Mouse (Mus musculus): ENCODE data around the gene Eif4g3. TPM values are rescaled to one million over a fixed set of nuclear protein-coding genes. Genes with fewer than 3 reads are reported as not detected.
A peak's percentile ranks its signal among the peaks of the same experiment; 100 is the strongest.

Gene Eif4g3
- total RNA-seq, 1 experiment from 2014 or later = 41.2 TPM

DNA sequence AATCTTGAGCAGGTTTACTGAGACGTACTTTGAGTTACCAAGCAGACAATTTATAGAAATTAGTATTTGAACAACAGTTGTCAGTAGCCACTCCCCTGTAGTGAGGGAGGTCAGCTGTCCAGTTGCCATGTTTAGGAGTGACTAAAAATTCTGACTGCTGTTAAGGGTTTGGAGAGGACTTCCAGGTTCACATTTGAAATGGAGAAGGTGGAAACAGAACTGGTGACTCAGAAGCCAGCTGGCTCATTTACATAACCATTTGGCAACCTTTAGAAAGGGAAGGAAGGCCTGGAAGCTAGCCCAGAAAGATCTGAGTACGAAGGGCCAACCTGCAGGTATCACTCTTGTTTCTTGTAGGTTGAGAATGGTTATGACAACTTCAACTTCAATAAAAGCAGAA lies 75.8 kb downstream of the Eif4g3 start:
- ATAC-seq (replicated peaks in 1 of 2; ENCODE audit: insufficient read depth in 1 of 2, low FRiP score in 2 of 2, low TSS enrichment in 1 of 2, low read depth in 1 of 2, poor library complexity in 2 of 2, severe bottlenecking in 2 of 2) = peak; percentile 48 to 50; a peak in 3 of 4 replicates

DNA sequence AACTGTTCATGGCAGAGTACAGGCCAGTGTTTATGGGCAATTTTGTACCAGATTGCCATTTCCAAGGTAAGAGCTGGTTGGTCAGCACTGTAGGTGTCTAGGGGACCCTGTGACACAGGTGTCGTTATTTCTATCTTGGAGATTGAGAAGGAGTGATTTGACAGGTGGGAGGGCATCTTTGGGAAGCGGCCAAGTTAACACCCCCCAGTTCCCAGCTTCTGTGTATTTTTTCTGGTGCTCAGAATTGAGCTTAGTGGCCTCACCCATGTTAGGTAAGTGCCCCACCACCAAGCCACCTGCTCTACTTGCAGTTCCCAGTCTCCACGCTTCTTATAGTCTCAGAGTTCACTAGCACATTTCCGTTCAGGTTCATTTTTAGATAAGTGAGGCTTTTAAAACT lies 76.5 kb downstream of the Eif4g3 start:
- no peak for ATAC-seq (replicated peaks in 1 of 2; ENCODE audit: insufficient read depth in 1 of 2, low FRiP score in 2 of 2, low TSS enrichment in 1 of 2, low read depth in 1 of 2, poor library complexity in 2 of 2, severe bottlenecking in 2 of 2)

DNA sequence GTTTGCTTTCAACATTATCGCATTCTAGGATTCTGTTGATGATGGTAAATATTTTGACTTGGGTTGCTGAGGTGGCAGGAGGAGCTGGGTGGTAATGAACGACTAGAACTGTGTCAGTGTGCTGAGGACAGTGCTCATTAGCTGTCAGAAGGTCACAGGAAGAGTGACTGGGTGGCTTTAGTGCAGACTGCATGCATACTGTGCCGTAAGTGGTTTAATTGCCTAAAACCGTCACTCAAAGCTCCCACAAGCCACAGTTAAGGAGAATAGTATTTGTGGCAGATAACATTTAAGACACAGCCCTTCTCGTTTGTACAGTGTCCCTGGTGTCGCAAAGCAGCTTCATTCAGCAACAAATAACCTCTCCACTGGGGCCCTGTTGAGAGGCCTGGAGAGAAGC lies 78.7 kb downstream of the Eif4g3 start:
- no peak for ATAC-seq (replicated peaks in 1 of 2; ENCODE audit: insufficient read depth in 1 of 2, low FRiP score in 2 of 2, low TSS enrichment in 1 of 2, low read depth in 1 of 2, poor library complexity in 2 of 2, severe bottlenecking in 2 of 2)

DNA sequence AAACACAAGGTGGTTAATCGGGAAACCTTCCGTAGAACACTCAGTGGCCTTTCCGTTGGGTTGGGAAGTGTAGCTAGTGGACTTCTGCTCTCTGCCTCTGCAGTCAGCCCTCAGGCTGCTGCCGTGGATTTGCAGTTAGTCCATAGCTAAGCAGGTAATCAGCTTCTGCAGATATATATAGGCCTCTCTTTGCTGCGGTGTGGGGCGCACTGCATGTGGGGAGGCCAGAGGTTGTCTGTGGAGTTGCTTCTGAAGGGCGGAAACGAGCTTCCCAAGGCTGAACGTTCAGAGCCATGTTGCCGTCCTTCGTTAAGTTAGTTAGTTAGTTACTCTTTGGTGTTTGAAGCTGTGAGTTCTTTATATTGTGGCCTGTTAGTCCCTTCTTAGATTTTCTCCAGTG lies 80.3 kb downstream of the Eif4g3 start:
- no peak for ATAC-seq (replicated peaks in 1 of 2; ENCODE audit: insufficient read depth in 1 of 2, low FRiP score in 2 of 2, low TSS enrichment in 1 of 2, low read depth in 1 of 2, poor library complexity in 2 of 2, severe bottlenecking in 2 of 2)

DNA sequence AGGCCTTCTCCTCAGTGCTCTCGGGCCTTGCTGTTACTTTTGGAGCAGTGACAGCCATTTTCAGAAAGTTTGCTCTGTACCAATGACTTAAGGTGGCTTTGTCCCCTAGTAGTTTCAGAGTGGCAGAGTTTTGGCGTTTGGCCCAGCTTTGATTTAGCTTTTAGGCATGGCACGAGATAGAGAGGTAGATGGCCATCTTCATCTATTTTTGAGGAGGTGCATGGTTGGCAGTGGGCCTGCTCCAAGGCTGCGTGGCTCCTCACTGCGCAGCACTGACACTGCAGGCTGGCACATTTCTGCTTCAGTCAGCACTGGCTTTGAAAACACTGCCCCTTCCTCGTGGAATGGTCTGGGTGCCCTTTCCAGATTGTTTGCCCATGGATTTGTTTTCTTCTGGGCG lies 80.7 kb downstream of the Eif4g3 start:
- ATAC-seq (replicated peaks in 1 of 2; ENCODE audit: insufficient read depth in 1 of 2, low FRiP score in 2 of 2, low TSS enrichment in 1 of 2, low read depth in 1 of 2, poor library complexity in 2 of 2, severe bottlenecking in 2 of 2) = no peak

DNA sequence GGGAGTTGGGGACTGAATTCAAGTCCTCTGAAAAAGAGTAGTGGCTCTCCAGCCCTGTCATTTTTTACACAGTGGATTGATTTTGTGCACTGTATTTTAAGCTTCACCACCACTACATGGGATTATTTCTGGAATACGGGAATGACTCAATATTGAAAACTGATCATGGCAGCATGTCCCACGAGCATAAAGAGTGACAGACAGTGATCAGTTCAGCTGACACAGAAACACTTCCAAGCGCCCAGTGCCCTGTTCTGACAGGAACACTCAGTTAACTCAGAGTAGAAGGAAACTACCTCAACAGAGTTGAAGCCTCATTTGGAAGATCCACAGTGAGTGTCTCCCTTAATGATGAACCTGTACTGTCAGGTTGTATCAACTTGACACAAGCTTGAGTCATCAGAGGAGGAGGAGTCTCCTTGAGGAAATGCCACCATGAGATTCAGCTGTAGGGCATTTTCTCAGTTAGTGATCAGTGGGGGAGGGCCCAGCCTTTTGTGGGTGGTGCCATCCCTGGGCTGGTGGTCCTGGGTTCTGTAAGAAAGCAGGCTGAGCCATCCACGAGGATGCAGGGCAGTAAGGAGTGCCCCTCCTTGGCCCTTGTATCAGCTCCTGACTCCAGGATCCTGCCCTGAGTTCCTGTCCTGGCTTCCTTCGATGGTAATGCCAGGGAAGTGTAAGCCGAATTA lies 82.2 kb downstream of the Eif4g3 start:
- ATAC-seq (replicated peaks in 1 of 2; ENCODE audit: insufficient read depth in 1 of 2, low FRiP score in 2 of 2, low TSS enrichment in 1 of 2, low read depth in 1 of 2, poor library complexity in 2 of 2, severe bottlenecking in 2 of 2) = no peak

DNA sequence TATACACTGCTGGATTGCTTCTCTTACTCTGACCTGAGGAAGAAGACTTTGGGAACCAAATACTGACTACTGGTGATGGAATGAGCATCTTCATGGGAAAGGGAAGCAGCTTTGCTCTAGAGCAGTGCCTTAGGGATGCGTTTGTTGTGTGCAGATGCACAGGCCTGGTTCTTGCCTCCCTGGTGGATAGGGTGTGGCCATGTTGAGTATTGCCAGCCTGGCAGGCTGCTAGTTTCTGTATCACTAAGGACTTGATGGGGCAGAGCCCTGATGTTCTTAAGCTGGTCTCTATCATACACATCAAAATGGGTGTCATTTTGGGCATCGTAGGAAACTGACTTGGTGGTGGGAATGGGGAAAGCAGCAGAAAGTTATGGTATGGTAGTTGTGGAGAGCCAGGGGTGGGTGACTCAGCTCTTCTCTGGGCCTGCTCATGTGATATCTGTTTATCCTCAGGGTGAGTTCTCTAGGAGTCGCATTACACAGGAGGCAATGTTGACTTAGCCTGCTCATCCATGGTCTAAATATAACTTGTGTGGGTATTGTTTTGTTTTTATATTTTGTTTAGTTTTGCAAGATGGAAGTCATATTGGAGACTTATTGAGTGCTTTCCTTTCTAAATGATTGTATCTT lies 85.0 kb downstream of the Eif4g3 start:
- ATAC-seq (replicated peaks in 1 of 2; ENCODE audit: insufficient read depth in 1 of 2, low FRiP score in 2 of 2, low TSS enrichment in 1 of 2, low read depth in 1 of 2, poor library complexity in 2 of 2, severe bottlenecking in 2 of 2) = no peak

DNA sequence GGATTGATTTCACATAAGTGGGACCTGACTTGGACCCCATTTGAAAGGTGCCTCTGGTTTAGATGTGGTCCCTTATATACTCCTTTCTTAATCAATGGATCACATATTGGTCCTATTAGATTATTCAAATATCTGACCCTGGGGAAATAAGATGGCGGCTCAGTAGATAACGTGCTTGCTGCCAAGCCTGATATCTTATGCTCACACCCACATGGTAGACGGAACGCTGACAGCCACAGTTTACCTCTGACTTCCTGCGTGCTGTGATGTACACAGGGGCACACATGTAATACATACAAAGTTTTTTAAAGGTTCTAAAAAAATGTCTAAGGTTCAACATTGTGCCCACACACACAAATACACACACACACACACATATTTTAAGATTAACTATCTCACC lies 86.4 kb downstream of the Eif4g3 start:
- no peak for ATAC-seq (replicated peaks in 1 of 2; ENCODE audit: insufficient read depth in 1 of 2, low FRiP score in 2 of 2, low TSS enrichment in 1 of 2, low read depth in 1 of 2, poor library complexity in 2 of 2, severe bottlenecking in 2 of 2)

DNA sequence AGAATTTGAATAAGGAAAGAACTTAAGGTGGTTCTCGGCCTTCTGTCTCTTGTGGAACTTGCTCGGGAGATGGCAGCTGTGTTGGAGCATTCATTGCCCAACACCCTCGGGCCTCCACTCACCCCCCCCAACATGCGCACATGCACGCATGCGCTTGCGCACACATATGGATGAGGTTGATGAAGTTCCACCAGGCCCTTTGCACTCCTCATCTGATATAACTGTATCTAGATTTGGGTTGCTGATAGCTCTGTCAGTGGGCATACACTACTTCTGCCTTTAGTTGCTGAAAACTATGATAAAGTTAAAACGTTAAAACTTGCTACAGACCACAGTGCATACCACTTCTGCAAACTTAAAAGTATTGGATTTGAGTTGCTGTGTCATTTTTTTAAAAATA lies 89.6 kb downstream of the Eif4g3 start:
- 0 out of 4 replicates have a peak, but pooled peaks of 1 of the 2 experiments have one; percentile 28 for ATAC-seq (replicated peaks in 1 of 2; ENCODE audit: insufficient read depth in 1 of 2, low FRiP score in 2 of 2, low TSS enrichment in 1 of 2, low read depth in 1 of 2, poor library complexity in 2 of 2, severe bottlenecking in 2 of 2)

DNA sequence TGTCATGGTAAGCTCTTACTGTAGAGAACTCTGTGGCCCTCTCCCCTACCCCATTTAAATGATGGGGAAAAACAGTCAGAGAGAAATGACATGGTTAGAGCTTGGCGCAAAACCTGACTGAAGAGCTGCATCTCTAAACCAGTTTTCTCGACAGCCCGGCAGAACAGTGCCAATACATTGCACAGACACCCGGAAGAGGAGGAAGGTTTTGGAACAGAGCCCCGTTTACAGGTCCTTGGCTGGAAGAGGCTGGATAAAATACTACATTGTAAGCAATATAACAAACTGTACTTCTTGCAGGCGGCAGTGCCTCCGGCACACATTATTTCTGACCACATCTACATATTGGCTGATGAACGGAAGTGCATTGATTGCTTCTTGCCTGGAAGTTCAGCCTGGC lies 91.3 kb downstream of the Eif4g3 start:
- no peak for ATAC-seq (replicated peaks in 1 of 2; ENCODE audit: insufficient read depth in 1 of 2, low FRiP score in 2 of 2, low TSS enrichment in 1 of 2, low read depth in 1 of 2, poor library complexity in 2 of 2, severe bottlenecking in 2 of 2)

DNA sequence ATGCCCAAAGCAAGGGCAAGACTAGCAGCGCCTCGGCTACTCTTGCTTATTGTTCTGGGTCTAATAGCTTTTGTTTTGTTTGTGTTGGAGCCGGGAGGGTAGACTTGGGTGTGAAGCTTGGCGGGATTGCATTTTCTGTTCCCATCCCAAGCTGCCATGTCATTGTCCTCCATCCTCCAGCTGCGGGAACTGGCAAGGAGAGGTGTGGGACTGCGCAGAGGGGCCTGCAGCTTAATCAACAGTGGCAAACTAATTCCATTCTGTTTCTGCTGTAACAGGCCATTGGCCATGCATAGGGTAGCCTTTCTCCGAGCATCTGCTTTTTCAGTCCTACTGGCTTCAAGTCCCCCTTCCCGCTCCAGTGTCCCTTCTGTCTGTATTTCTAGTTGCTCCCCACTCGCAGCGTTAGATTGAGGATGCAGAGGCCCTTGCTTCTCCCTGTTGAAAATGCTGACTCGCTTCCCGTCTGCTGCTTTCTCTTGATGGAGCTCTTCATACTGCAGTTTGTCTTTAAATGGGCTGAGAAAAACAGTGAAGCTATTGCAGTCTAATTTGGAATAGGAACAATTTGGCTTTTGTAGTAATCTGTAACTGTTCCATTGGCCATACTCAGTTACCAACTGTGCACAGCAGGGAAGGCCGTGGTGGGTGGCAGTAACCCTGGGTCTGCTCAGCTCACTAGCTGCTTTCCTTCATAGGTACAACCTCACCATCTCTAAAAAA lies 92.2 kb downstream of the Eif4g3 start:
- no peak for ATAC-seq (replicated peaks in 1 of 2; ENCODE audit: insufficient read depth in 1 of 2, low FRiP score in 2 of 2, low TSS enrichment in 1 of 2, low read depth in 1 of 2, poor library complexity in 2 of 2, severe bottlenecking in 2 of 2)

DNA sequence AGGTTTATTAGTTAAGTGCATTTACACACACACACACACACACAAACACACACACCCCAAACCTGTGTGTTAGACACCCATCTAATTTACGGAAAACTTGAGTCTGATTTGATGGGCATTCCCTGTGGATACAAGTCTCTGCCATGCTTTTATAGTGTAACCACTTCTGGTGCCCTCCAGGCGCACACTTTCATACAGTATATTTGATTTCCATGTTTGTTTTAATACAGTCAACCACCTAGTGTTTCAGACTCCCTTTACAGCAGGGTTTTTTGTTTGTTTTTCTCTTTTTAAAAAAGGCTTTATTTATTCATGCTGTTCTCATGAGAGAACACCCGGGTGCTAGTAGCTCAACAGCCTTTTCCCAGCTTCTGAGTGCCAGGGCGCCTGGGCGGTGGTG lies 94.1 kb downstream of the Eif4g3 start:
- ATAC-seq (replicated peaks in 1 of 2; ENCODE audit: insufficient read depth in 1 of 2, low FRiP score in 2 of 2, low TSS enrichment in 1 of 2, low read depth in 1 of 2, poor library complexity in 2 of 2, severe bottlenecking in 2 of 2) = no peak

DNA sequence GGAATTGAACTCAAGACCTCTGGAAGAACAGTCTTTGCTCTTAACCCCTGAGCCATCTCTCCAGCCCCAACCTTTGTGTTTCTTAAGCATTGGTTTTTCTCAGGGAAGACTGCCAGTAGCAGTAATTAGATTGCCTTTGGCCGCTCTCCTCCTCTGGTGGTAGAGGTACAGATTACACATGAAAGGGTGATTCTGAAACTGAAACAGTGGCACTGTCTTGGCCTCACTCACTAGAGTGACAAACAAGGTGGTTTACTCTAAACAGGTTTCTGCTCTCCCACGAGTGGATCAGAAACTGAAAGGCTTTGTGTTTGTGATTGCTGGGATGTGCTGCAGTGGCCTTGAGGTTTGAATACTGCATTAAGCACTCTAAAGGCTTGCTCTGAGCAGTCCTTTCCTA lies 96.7 kb downstream of the Eif4g3 start:
- no peak for ATAC-seq (replicated peaks in 1 of 2; ENCODE audit: insufficient read depth in 1 of 2, low FRiP score in 2 of 2, low TSS enrichment in 1 of 2, low read depth in 1 of 2, poor library complexity in 2 of 2, severe bottlenecking in 2 of 2)

DNA sequence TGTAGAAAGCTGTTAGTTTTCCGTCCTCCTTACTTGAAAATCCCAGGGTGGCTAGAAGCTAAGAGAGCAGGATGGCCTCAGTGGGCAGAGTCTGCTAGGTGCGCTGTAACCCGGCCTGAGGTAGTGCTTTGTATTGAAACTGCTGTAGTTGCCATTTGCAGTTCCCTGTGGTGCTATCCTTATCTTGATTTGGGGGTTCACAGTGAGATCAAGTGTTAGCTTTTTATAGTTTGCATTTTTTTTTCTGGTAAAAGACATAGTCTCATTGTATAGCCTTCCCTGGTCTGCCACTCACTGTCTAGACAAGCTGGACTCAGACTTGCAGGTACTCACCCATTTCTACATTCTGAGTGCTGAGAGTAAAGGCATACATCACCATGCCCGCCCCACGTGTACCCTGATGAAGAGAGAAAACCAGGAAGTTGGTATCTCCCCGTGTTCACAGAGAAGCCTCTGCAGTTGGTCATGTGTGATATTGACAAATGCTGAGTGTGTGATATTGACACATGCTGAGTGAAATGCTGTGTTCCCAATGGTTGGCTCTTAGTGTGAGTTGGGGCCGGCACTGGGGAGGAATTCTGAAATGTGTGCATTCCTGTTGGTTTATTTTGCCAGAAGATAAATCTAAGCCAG lies 98.9 kb downstream of the Eif4g3 start:
- no peak for ATAC-seq (replicated peaks in 1 of 2; ENCODE audit: insufficient read depth in 1 of 2, low FRiP score in 2 of 2, low TSS enrichment in 1 of 2, low read depth in 1 of 2, poor library complexity in 2 of 2, severe bottlenecking in 2 of 2)

DNA sequence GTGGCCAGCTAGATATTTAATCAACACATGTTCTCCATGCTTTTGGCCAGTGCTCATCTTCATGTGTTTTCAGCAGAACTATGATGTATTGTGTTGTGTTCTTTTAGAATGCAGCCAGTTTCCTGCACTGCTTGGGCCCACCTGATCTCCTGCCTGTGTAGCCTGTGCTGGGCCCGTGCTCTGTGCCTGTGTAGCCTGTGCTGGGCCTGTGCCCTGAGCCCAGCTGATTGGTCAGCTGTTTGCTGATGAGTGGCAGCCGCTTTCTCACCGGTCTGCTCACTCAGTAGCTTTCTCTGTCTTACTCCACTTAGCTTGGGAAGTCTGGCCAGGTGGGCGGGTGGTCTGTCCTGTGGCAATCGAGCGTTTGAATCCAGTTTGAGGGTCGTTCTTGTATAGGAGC lies 107.6 kb downstream of the Eif4g3 start:
- no peak for ATAC-seq (replicated peaks in 1 of 2; ENCODE audit: insufficient read depth in 1 of 2, low FRiP score in 2 of 2, low TSS enrichment in 1 of 2, low read depth in 1 of 2, poor library complexity in 2 of 2, severe bottlenecking in 2 of 2)

DNA sequence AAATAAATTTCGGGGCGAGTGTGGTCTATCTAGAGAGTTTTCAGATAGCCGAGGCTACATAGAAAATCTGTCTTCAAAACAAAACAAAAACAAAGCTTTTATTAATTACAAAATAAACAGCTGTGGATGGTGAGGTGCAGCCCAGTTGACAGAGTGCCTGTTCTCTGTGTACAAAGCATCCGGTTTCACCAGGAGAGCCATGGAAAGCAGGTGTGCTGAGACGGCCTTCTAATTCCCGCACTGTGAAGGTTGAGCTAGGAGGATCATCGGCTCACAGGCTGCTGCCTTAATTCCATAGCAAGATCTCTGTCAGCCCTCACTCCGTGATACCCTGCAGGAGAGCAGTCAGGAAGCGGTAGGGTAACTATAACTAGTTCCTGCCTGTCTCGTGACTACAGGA lies 109.0 kb downstream of the Eif4g3 start:
- no peak for ATAC-seq (replicated peaks in 1 of 2; ENCODE audit: insufficient read depth in 1 of 2, low FRiP score in 2 of 2, low TSS enrichment in 1 of 2, low read depth in 1 of 2, poor library complexity in 2 of 2, severe bottlenecking in 2 of 2)

DNA sequence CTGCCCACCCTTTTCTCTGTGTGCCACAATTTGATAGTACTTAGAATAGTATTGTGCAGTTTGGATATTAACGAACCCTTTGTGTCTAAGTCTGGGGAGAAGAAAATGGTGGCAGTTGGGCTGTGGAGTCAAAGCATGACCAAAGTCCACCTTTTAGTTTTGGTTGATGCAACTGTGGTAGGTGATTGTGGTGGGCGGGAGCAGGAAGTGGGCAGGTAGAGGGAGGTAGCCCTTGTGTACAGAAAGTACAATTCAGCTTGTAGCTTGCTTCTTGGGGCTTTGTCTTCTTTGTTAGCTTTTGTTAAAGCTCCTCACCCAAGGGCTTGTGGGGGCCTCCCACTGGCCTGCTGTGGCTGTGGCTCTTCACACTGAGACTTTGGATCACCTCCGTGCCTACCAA lies 109.6 kb downstream of the Eif4g3 start:
- ATAC-seq (replicated peaks in 1 of 2; ENCODE audit: insufficient read depth in 1 of 2, low FRiP score in 2 of 2, low TSS enrichment in 1 of 2, low read depth in 1 of 2, poor library complexity in 2 of 2, severe bottlenecking in 2 of 2) = no peak

DNA sequence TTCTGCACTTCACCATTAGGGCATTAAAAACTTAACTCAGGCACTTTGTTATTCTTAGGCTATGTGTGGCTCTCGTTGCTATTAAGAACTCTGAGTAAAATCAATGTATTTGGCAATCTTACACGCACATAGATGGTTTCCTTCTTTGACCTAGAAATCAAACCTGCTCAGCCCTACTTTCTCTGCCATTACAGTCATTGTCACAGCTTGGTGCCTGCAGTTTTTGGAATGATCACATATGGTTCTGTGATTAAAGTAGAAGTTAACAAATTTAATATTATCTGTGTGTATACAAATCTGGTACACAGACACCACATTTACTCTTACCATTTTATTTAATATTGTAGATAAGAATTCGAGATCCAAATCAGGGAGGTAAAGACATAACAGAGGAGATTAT lies 112.1 kb downstream of the Eif4g3 start:
- no peak for ATAC-seq (replicated peaks in 1 of 2; ENCODE audit: insufficient read depth in 1 of 2, low FRiP score in 2 of 2, low TSS enrichment in 1 of 2, low read depth in 1 of 2, poor library complexity in 2 of 2, severe bottlenecking in 2 of 2)

Data from hematopoietic stem cell, adult 5-6 weeks (primary cell).